Mouse (Mus musculus): ENCODE results near the gene Grm1.

Gene Grm1

GRCm38 (mm10) chr10:10835406-10835805, 246.8 kb downstream of the Grm1 start:
- in situ Hi-C loops (cut with MboI; ENCODE audit: unreplicated experiment in 2 of 2), result no loop called here

GRCm38 (mm10) chr10:10834828-10835227, 247.3 kb downstream of the Grm1 start:
- in situ Hi-C loops (cut with MboI; ENCODE audit: unreplicated experiment in 2 of 2), result no loop called here

GRCm38 (mm10) chr10:10831141-10831540, 251.0 kb downstream of the Grm1 start:
- in situ Hi-C loops (cut with MboI; ENCODE audit: unreplicated experiment in 2 of 2), result no loop called here

- in situ Hi-C loops (cut with MboI; ENCODE audit: unreplicated experiment in 2 of 2), result no loop called here
Measured at GRCm38 (mm10) chr10:10827308-10827707, 254.8 kb downstream of the Grm1 start.

- in situ Hi-C loops (cut with MboI; ENCODE audit: unreplicated experiment in 2 of 2), result no loop called here
Measured at GRCm38 (mm10) chr10:10818061-10818460, 264.1 kb downstream of the Grm1 start.

- in situ Hi-C loops (cut with MboI; ENCODE audit: unreplicated experiment in 2 of 2), result no loop called here
Measured at GRCm38 (mm10) chr10:10814631-10815216, 267.4 kb downstream of the Grm1 start.

- in situ Hi-C loops (cut with MboI; ENCODE audit: unreplicated experiment in 2 of 2), result no loop called here
Measured at GRCm38 (mm10) chr10:10812750-10813711, 269.1 kb downstream of the Grm1 start.

- in situ Hi-C loops (cut with MboI; ENCODE audit: unreplicated experiment in 2 of 2), result no loop called here
Measured at GRCm38 (mm10) chr10:10809777-10810176, 272.4 kb downstream of the Grm1 start.

- in situ Hi-C loops (cut with MboI; ENCODE audit: unreplicated experiment in 2 of 2), result no loop called here
Measured at GRCm38 (mm10) chr10:10795321-10795720, 286.8 kb downstream of the Grm1 start.

GRCm38 (mm10) chr10:10790458-10790857, 291.7 kb downstream of the Grm1 start:
- in situ Hi-C loops (cut with MboI; ENCODE audit: unreplicated experiment in 2 of 2), result no loop called here

GRCm38 (mm10) chr10:10789967-10790366, 292.2 kb downstream of the Grm1 start:
- in situ Hi-C loops (cut with MboI; ENCODE audit: unreplicated experiment in 2 of 2), result no loop called here

GRCm38 (mm10) chr10:10787906-10788416, 294.2 kb downstream of the Grm1 start:
- in situ Hi-C loops (cut with MboI; ENCODE audit: unreplicated experiment in 2 of 2), result no loop called here

GRCm38 (mm10) chr10:10785122-10785521, 297.0 kb downstream of the Grm1 start:
- in situ Hi-C loops (cut with MboI; ENCODE audit: unreplicated experiment in 2 of 2), result no loop called here

GRCm38 (mm10) chr10:10774827-10775226, 307.3 kb downstream of the Grm1 start:
- in situ Hi-C loops (cut with MboI; ENCODE audit: unreplicated experiment in 2 of 2), result no loop called here

GRCm38 (mm10) chr10:10763015-10763414, 319.1 kb downstream of the Grm1 start:
- in situ Hi-C loops (cut with MboI; ENCODE audit: unreplicated experiment in 2 of 2), result no loop called here

- in situ Hi-C loops (cut with MboI; ENCODE audit: unreplicated experiment in 2 of 2), result no loop called here
Measured at GRCm38 (mm10) chr10:10761274-10761673, 320.9 kb downstream of the Grm1 start.

GRCm38 (mm10) chr10:10760801-10761200, 321.4 kb downstream of the Grm1 start:
- in situ Hi-C loops (cut with MboI; ENCODE audit: unreplicated experiment in 2 of 2), result no loop called here

- in situ Hi-C loops (cut with MboI; ENCODE audit: unreplicated experiment in 2 of 2), result no loop called here
Measured at GRCm38 (mm10) chr10:10751033-10751432, 331.1 kb downstream of the Grm1 start.

GRCm38 (mm10) chr10:10744097-10744496, 338.1 kb downstream of the Grm1 start:
- in situ Hi-C loops (cut with MboI; ENCODE audit: unreplicated experiment in 2 of 2), result no loop called here

- in situ Hi-C loops (cut with MboI; ENCODE audit: unreplicated experiment in 2 of 2), result no loop called here
Measured at GRCm38 (mm10) chr10:10742172-10742571, 340.0 kb downstream of the Grm1 start.

GRCm38 (mm10) chr10:10741314-10741713, 340.8 kb downstream of the Grm1 start:
- in situ Hi-C loops (cut with MboI; ENCODE audit: unreplicated experiment in 2 of 2), result no loop called here

GRCm38 (mm10) chr10:10740729-10741128, 341.4 kb downstream of the Grm1 start:
- in situ Hi-C loops (cut with MboI; ENCODE audit: unreplicated experiment in 2 of 2), result no loop called here

All from v-Abl transformed pro-B cells (cell line).